Mouse (Mus musculus): ENCODE measurements around the gene Astn1. TPM values are rescaled to one million over a fixed set of nuclear protein-coding genes. Genes with fewer than 3 reads are reported as not detected.

The Astn1 gene
- polyA plus RNA-seq, 1 experiment from 2014 or later: 38.2 TPM

DNA sequence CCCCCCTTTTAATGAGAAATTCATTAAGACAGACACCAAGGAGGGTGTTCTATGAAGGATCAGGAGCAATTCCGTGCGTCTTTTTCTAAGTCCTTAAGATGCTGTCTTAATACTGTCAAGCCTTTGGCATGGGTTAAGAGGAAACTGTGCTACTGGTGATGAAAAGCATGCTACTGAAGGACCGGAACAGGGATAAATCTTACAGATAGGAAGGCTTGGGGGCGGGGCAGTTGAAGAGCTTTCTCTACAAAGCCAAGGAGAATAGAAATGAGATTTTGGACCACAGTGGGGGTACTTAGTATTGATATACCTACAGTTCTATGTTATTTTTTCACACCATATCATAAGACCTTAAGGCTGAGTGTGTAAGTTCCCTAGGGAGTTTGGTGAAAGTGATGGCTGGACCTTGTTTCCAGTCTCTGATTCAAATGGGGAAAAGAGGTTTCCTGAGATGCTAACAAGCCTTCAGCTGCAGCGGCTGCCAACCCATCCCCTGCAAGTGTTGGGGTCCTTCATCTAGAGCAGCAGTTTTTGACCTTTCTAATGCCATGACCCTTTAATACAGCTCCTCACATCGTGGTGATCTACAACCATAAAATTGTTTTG is 378.2 kb downstream of the Astn1 start:
- no peak for ATAC-seq
- H3K9ac ChIP-seq (ENCODE audit: low read depth, low read length): no peak overlapping the region
- H3K4me1 ChIP-seq (ENCODE audit: control insufficient read depth, insufficient read depth, low read depth, low read length): no peaks in the 10 kb centered on the region
- no peak overlapping the region for H3K4me2 ChIP-seq (ENCODE audit: low read length)
- no peak overlapping the region for H3K4me3 ChIP-seq (ENCODE audit: low read length)
- H3K27ac ChIP-seq (ENCODE audit: low read depth, low read length): no peak overlapping the region
- no peaks in the 10 kb centered on the region for H3K36me3 ChIP-seq (ENCODE audit: control insufficient read depth, insufficient read depth, low read length)
- WGBS: 81% methylated on average over 6 of the region's 6 CpGs
- H3K9me3 ChIP-seq (ENCODE audit: control insufficient read depth, low read length): no peaks in the 10 kb centered on the region
- H3K27me3 ChIP-seq (replicated peaks; ENCODE audit: control insufficient read depth, insufficient read depth, low read length): no peaks in the 10 kb centered on the region

DNA sequence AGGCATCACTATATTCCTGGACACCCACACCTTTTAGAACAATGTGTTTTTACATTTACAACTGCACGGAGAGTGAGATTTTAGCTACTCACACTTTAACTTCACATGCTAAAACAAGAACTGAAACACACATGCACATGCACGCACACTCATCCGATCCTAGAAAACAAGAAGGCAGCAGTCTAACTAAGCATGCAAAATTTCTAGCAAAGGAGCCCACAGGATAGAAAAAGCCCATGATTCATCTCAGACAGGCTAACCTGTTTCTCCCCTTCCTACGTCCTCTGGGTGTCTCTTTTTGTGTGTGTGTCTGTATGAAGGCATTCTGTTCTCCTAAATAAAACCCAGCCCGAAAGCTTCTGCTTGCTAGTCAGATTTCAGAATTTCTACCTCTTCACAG is 378.9 kb downstream of the Astn1 start:
- 89% methylated on average over 5 of the region's 5 CpGs for WGBS
- H3K9ac ChIP-seq (ENCODE audit: low read depth, low read length): no peak overlapping the region
- H3K9me3 ChIP-seq (ENCODE audit: control insufficient read depth, low read length): no peaks in the 10 kb centered on the region
- no peak overlapping the region for H3K27ac ChIP-seq (ENCODE audit: low read depth, low read length)
- no peak overlapping the region for H3K4me3 ChIP-seq (ENCODE audit: low read length)
- no peak for ATAC-seq
- H3K4me2 ChIP-seq (ENCODE audit: low read length): no peak overlapping the region
- no peaks in the 10 kb centered on the region for H3K36me3 ChIP-seq (ENCODE audit: control insufficient read depth, insufficient read depth, low read length)
- H3K27me3 ChIP-seq (replicated peaks; ENCODE audit: control insufficient read depth, insufficient read depth, low read length): no peaks in the 10 kb centered on the region
- no peaks in the 10 kb centered on the region for H3K4me1 ChIP-seq (ENCODE audit: control insufficient read depth, insufficient read depth, low read depth, low read length)

MicroRNA genes within 50 kb of the gene (microRNA counts, 519-probe panel; counts per million panel counts)
- 2,274 counts per million, percentile 50 among the panel's probes with 10 or more counts for microRNA mmu-miR-488

Small RNAs within 50 kb of the gene (microRNA-seq; reads per million reads assigned to microRNA genes)
- gene Mir488: 185 reads per million, percentile 58 among the genes with 10 or more reads in this experiment

Other genes with a start within 250 kb of the Astn1 start
- 32.7 and 33.4 TPM in 2 replicates for gene Brinp2, start 5.9 kb upstream of the Astn1 start, polyA plus RNA-seq (2015; fragmentation: Nextera tagmentation; extraction: Ambion mirVana)

All from hindbrain, embryonic 16.5 days (tissue).